In the genomic region with DNA sequence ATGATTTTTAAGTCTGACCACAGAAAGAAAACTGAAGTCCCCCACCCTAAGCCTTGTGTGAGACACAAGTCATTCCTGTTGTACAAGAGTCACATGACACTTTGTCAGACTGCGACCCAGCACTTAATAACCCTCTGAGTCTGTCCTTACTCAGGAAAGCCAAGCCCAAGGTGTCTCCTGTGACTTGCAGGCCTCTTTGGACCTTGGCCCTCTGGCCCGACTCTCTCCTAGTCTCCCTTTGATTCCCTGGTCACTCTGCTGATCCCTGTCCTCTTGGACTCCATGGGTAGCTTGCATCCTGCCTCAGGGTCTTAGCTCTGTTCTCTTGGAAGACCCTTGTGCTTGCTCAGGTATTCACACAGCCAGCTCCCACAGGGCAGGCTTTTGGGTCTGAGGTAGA, we compare ENCODE assay signal across 21 mouse cellular contexts.
A peak's percentile ranks its signal among the peaks of the same experiment; 100 is the strongest.
DNase-seq lines count a peak whose midpoint lies in the region; ATAC-seq and TF ChIP-seq lines count a peak whose summit lies in the region.
"Had no signal": no experiment of that assay in that cellular context is flagged by ENCODE, and none has a peak within 500 bp of the region (broad histone marks: within the 10 kb centered on the region; RNA-seq: fewer than 3 reads in every experiment).

No protein-coding gene starts in this region.

- no peak for DNase-seq in heart, postnatal 14 days
- peak; percentile 53 for DNase-seq in kidney, postnatal 10 days
- DNase-seq in lung, postnatal 10 days, result no peak
- no peak for DNase-seq in thymus, postnatal 10 days (ENCODE audit: low spot score in 2 of 2)
- DNase-seq: adrenal gland, postnatal 14 days; B cell, adult 2 months; cerebellum, adult 18-20 months; gastrocnemius, adult 2 months; layer of hippocampus, postnatal 36 days; left cerebral cortex, postnatal 4 days; liver, embryonic 13.5 days; midbrain, embryonic 14.5 days had no signal

- no peaks in the 10 kb centered on the region for H3K9me3 ChIP-seq in heart, embryonic 13.5 days
- no peaks in the 10 kb centered on the region for H3K9me3 ChIP-seq in ES-Bruce4 (replicated peaks; ENCODE audit: control insufficient read depth, insufficient read depth, low read length, poor library complexity, severe bottlenecking)
- no peaks in the 10 kb centered on the region for H3K9me3 ChIP-seq in intestine, postnatal 0 days (ENCODE audit: control insufficient read depth)
- H3K9me3 ChIP-seq: embryonic facial prominence, embryonic 12.5 days; hindbrain, embryonic 12.5 days; liver, embryonic 13.5 days; lung, embryonic 15.5 days had no signal

- no peaks in the 10 kb centered on the region for H3K36me3 ChIP-seq in heart, embryonic 13.5 days
- no peaks in the 10 kb centered on the region for H3K36me3 ChIP-seq in ES-Bruce4 (ENCODE audit: control insufficient read depth, insufficient read depth, low read length, poor library complexity, severe bottlenecking)
- peaks cover 6% of the 10 kb centered on the region; the same call in 1 of the 2 replicates for H3K36me3 ChIP-seq in intestine, postnatal 0 days (ENCODE audit: control insufficient read depth, insufficient read depth)
- H3K36me3 ChIP-seq: embryonic facial prominence, embryonic 12.5 days; hindbrain, embryonic 12.5 days; liver, embryonic 13.5 days; lung, embryonic 15.5 days had no signal

- H3K27ac ChIP-seq in heart, embryonic 13.5 days (replicated peaks), result peak overlapping the region; percentile 91; the same call in 1 of the 2 replicates
- peak overlapping the region; percentile 26 for H3K27ac ChIP-seq in ES-Bruce4 (ENCODE audit: insufficient read depth, low read length)
- H3K27ac ChIP-seq in intestine, postnatal 0 days (ENCODE audit: low read depth, low read length), result peak overlapping the region; percentile 29; the same call in 1 of the 2 replicates
- H3K27ac ChIP-seq: embryonic facial prominence, embryonic 12.5 days; gastrocnemius, adult 2 months; hindbrain, embryonic 12.5 days; liver, embryonic 13.5 days had no signal

- no peaks in the 10 kb centered on the region for H3K27me3 ChIP-seq in heart, embryonic 13.5 days (replicated peaks)
- no peaks in the 10 kb centered on the region for H3K27me3 ChIP-seq in ES-Bruce4 (ENCODE audit: control insufficient read depth, insufficient read depth, low read length, poor library complexity, severe bottlenecking)
- no peaks in the 10 kb centered on the region for H3K27me3 ChIP-seq in intestine, postnatal 0 days (replicated peaks; ENCODE audit: control insufficient read depth, insufficient read depth, low read length)
- H3K27me3 ChIP-seq: lung, embryonic 15.5 days; Patski had no signal

- no peak overlapping the region for H3K4me2 ChIP-seq in heart, embryonic 13.5 days
- 0 out of 2 replicates have a peak overlapping the region, but pooled peaks have one; percentile 21 for H3K4me2 ChIP-seq in intestine, postnatal 0 days (replicated peaks; ENCODE audit: low read depth)
- H3K4me2 ChIP-seq: embryonic facial prominence, embryonic 12.5 days; hindbrain, embryonic 12.5 days; liver, embryonic 13.5 days; lung, embryonic 15.5 days had no signal

- no peak for TF ChIP-seq POLR2A in ES-Bruce4 (IDR thresholded peaks at IDR 0.05; ENCODE audit: insufficient read depth, low read length)

- intact Hi-C loops in heart, postnatal 14 days (cut with DNase I), result no loop called here

- H3K4me3 ChIP-seq in heart, embryonic 13.5 days, result no peak overlapping the region
- no peak overlapping the region for H3K4me3 ChIP-seq in ES-Bruce4 (ENCODE audit: low read depth, low read length)
- no peak overlapping the region for H3K4me3 ChIP-seq in intestine, postnatal 0 days (ENCODE audit: low read depth, low read length)
- H3K4me3 ChIP-seq: embryonic facial prominence, embryonic 12.5 days; gastrocnemius, adult 2 months; hindbrain, embryonic 12.5 days; liver, embryonic 13.5 days; lung, embryonic 15.5 days; myocyte had no signal

- H3K9ac ChIP-seq in heart, embryonic 13.5 days, result peak overlapping the region; percentile 64
- no peak overlapping the region; the same call in 1 of the 2 replicates for H3K9ac ChIP-seq in ES-Bruce4 (ENCODE audit: low read depth, poor library complexity, severe bottlenecking)
- H3K9ac ChIP-seq in intestine, postnatal 0 days (ENCODE audit: low read depth, low read length), result no peak overlapping the region
- H3K9ac ChIP-seq: embryonic facial prominence, embryonic 12.5 days; hindbrain, embryonic 12.5 days; liver, embryonic 13.5 days; lung, embryonic 15.5 days had no signal

- ATAC-seq in heart, embryonic 13.5 days (ENCODE audit: extremely low read depth, insufficient number of reproducible peaks, low FRiP score, low TSS enrichment), result no peak
- peak; percentile 90 for ATAC-seq in intestine, postnatal 0 days
- ATAC-seq: activated CD4-positive, CD25-positive, alpha-beta regulatory T cell, adult 4 months; Patski had no signal

- no peak for TF ChIP-seq EP300 in ES-Bruce4 (IDR thresholded peaks at IDR 0.05; ENCODE audit: insufficient read depth, low read depth, low read length)

- 40% methylated on average over 2 of the region's 2 CpGs for WGBS in heart, embryonic 13.5 days
- WGBS in intestine, postnatal 0 days, result 35% methylated on average over 2 of the region's 2 CpGs

- peaks cover 51% of the 10 kb centered on the region for H3K4me1 ChIP-seq in heart, embryonic 13.5 days
- H3K4me1 ChIP-seq in ES-Bruce4 (ENCODE audit: control insufficient read depth, insufficient read depth, low read length), result peaks cover 4% of the 10 kb centered on the region
- H3K4me1 ChIP-seq in intestine, postnatal 0 days (replicated peaks; ENCODE audit: control insufficient read depth, insufficient read depth, low read length), result peaks cover 8% of the 10 kb centered on the region; the same call in 1 of the 2 replicates

- TF ChIP-seq CTCF in ES-Bruce4 (IDR thresholded peaks at IDR 0.05; ENCODE audit: low read depth, low read length), result no peak
- no peak for TF ChIP-seq CTCF in intestine, postnatal 0 days (IDR thresholded peaks at IDR 0.05; ENCODE audit: low read depth)

Comparison
In these comparisons a context has a peak if more than half of its experiments do, and no peak if none do; other contexts are left out.
1. H3K27ac ChIP-seq: peak in every context shown above with its lines; median percentile 91 in heart, embryonic 13.5 days; 29 in intestine, postnatal 0 days; 26 in ES-Bruce4.